8 mouse cellular contexts compared by ENCODE assay signal in the genomic region with DNA sequence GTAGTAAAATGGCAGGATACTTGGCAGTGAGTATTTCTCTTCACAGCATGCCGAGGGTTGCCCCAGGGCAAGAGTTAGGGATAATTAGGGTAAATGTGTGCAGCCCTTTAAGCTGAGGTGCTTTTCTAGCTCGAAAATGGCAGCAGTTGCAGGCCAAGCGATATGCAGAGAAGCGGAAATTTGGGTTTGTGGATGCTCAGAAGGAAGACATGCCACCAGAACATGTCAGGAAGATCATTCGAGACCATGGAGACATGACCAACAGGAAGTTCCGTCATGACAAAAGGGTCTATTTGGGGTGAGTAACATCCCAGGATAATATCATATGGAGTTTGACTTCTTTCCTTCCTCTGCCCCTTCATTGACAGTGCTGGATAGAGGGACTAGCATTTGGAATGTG. TPM values are rescaled to one million over a fixed set of nuclear protein-coding genes. Genes with fewer than 3 reads are reported as not detected.
DNase-seq lines count a peak whose midpoint lies in the region; ATAC-seq and TF ChIP-seq lines count a peak whose summit lies in the region.

No protein-coding gene starts in this region.

- no peak for DNase-seq in heart, adult 2 months
- no peak for DNase-seq in heart, postnatal 14 days
- DNase-seq in thymus, adult 2 months: no peak
- DNase-seq in thymus, adult 18-20 months: no peak
- DNase-seq in urinary bladder, postnatal 4 days (ENCODE audit: low spot score in 2 of 2): no peak
- DNase-seq in layer of hippocampus, adult 9-10 months (ENCODE audit: low spot score): no peak
- no peak for DNase-seq in gastrocnemius, postnatal 4 days (ENCODE audit: low spot score in 2 of 2)

- H3K36me3 ChIP-seq in heart, adult 2 months (ENCODE audit: control insufficient read depth, insufficient read depth, low read length): peaks cover 7% of the 10 kb centered on the region
- peaks cover 32% of the 10 kb centered on the region for H3K36me3 ChIP-seq in thymus, adult 2 months (ENCODE audit: control insufficient read depth, insufficient read depth, low read length)
- H3K36me3 ChIP-seq in liver, embryonic 12.5 days: peaks cover 45% of the 10 kb centered on the region

- intact Hi-C loops in heart, adult 2 months (cut with DNase I): loop anchor here (2.0 kb wide), 1 partner anchor 23 kb away; a partner anchor contains a TSS
- intact Hi-C loops in heart, postnatal 14 days (cut with DNase I): loop anchor here (2.0 to 10.0 kb wide), 3 partner anchors 19 to 303 kb away; a partner anchor contains a TSS

- no peak for TF ChIP-seq CTCF in heart, adult 2 months (IDR thresholded peaks at IDR 0.05)
- TF ChIP-seq CTCF in thymus, adult 2 months (IDR thresholded peaks at IDR 0.05; ENCODE audit: borderline replicate concordance, control insufficient read depth, extremely low read depth, insufficient read depth, low read length, poor library complexity): no peak

- no peak for TF ChIP-seq POLR2A in heart, adult 2 months (IDR thresholded peaks at IDR 0.05; ENCODE audit: insufficient read depth, low read depth, low read length)
- TF ChIP-seq POLR2A in thymus, adult 2 months (IDR thresholded peaks at IDR 0.05; ENCODE audit: control insufficient read depth, extremely low read depth, insufficient read depth, low read length, poor library complexity): no peak

- peaks cover 7% of the 10 kb centered on the region for H3K4me1 ChIP-seq in heart, adult 2 months (ENCODE audit: control insufficient read depth, insufficient read depth, low read length)
- H3K4me1 ChIP-seq in thymus, adult 2 months (replicated peaks; ENCODE audit: control insufficient read depth, insufficient read depth, low read length): peaks cover 6% of the 10 kb centered on the region
- H3K4me1 ChIP-seq in liver, embryonic 12.5 days: peaks cover 22% of the 10 kb centered on the region

- WGBS in heart, adult 2 months: 19% methylated on average over 6 of the region's 6 CpGs
- WGBS in thymus, adult 2 months: 24% methylated on average over 6 of the region's 6 CpGs
- WGBS in liver, embryonic 12.5 days (ENCODE audit: insufficient replicate concordance): 18% methylated on average over 6 of the region's 6 CpGs

- H3K9ac ChIP-seq in heart, adult 2 months (ENCODE audit: low read depth, low read length): peak overlapping the region; percentile 93
- H3K9ac ChIP-seq in liver, embryonic 12.5 days: peak overlapping the region; percentile 95

- no peaks in the 10 kb centered on the region for H3K9me3 ChIP-seq in liver, embryonic 12.5 days (replicated peaks)

- no peaks in the 10 kb centered on the region for H3K27me3 ChIP-seq in heart, adult 2 months (ENCODE audit: control insufficient read depth, insufficient read depth, low read length)
- H3K27me3 ChIP-seq in thymus, adult 2 months (ENCODE audit: control insufficient read depth, insufficient read depth, low read length): no peaks in the 10 kb centered on the region
- H3K27me3 ChIP-seq in liver, embryonic 12.5 days (replicated peaks): 0 out of 2 replicates have a peak, but pooled peaks cover 3% of the 10 kb centered on the region

- TF ChIP-seq EP300 in heart, adult 2 months (IDR thresholded peaks at IDR 0.05; ENCODE audit: insufficient read depth, low read depth, low read length): no peak

- H3K79me2 ChIP-seq in heart, adult 2 months (replicated peaks; ENCODE audit: control insufficient read depth, insufficient read depth, low read length): peaks cover 7% of the 10 kb centered on the region

- peak overlapping the region; percentile 95; the same call in 1 of the 2 replicates for H3K27ac ChIP-seq in heart, adult 2 months
- no peak overlapping the region for H3K27ac ChIP-seq in thymus, adult 2 months (ENCODE audit: control insufficient read depth, insufficient read depth, low read length)
- H3K27ac ChIP-seq in liver, embryonic 12.5 days: no peak overlapping the region

- H3K4me2 ChIP-seq in liver, embryonic 12.5 days: peak overlapping the region; percentile 81

- ATAC-seq in liver, embryonic 12.5 days: no peak

- peak overlapping the region; percentile 78 for H3K4me3 ChIP-seq in heart, adult 2 months
- H3K4me3 ChIP-seq in thymus, adult 2 months (ENCODE audit: control insufficient read depth, insufficient read depth, low read length): peak overlapping the region; percentile 32
- peak overlapping the region; percentile 96 for H3K4me3 ChIP-seq in liver, embryonic 12.5 days

RNA-seq across cellular contexts. Expression of a gene that starts 0.9 kb away (rescaled TPM):
- 10 to 100 TPM; 84.4 to 93.2 TPM for total RNA-seq in heart, adult 2 months (2021)
- 49.0 and 86.5 TPM in 2 replicates for polyA plus RNA-seq in heart, adult 2 months (2012; rRNA removed)
- 10 to 100 TPM; 84.8 to 93.3 TPM for total RNA-seq in heart, postnatal 14 days (2021)
- 142 and 161 TPM in 2 replicates for polyA plus RNA-seq in thymus, adult 2 months (2012; rRNA removed)
- polyA plus RNA-seq in liver, embryonic 12.5 days (2016; fragmentation: Nextera tagmentation; extraction: Ambion mirVana): 46.6 and 47.9 TPM in 2 replicates
- 10 to 100 TPM; 97.2 TPM for total RNA-seq in gastrocnemius, postnatal 4 days (2021)

RNA-seq across cellular contexts. Expression of a gene that starts 22.4 kb away (rescaled TPM):
- total RNA-seq in heart, adult 2 months (2021): 10 to 100 TPM; 40.5 to 48.8 TPM
- 39.2 and 62.0 TPM in 2 replicates for polyA plus RNA-seq in heart, adult 2 months (2012; rRNA removed)
- total RNA-seq in heart, postnatal 14 days (2021): 10 to 100 TPM; 42.2 to 44.1 TPM
- polyA plus RNA-seq in thymus, adult 2 months (2012; rRNA removed): 3.0 and 3.2 TPM in 2 replicates
- 0.89 and 1.2 TPM in 2 replicates for polyA plus RNA-seq in liver, embryonic 12.5 days (2016; fragmentation: Nextera tagmentation; extraction: Ambion mirVana)
- 10 to 100 TPM; 16.4 to 24.5 TPM for total RNA-seq in gastrocnemius, postnatal 4 days (2021)

RNA-seq across cellular contexts. Expression of a gene that starts 25.8 kb away (rescaled TPM):
- 1 to 10 TPM; 7.6 to 8.5 TPM for total RNA-seq in heart, adult 2 months (2021)
- 18.1 and 21.6 TPM in 2 replicates for polyA plus RNA-seq in heart, adult 2 months (2012; rRNA removed)
- total RNA-seq in heart, postnatal 14 days (2021): 10 to 100 TPM; 15.7 to 16.5 TPM
- 4.7 and 4.8 TPM in 2 replicates for polyA plus RNA-seq in thymus, adult 2 months (2012; rRNA removed)
- polyA plus RNA-seq in liver, embryonic 12.5 days (2016; fragmentation: Nextera tagmentation; extraction: Ambion mirVana): 5.2 TPM in 2 replicates
- total RNA-seq in gastrocnemius, postnatal 4 days (2021): 1 to 10 TPM; 7.5 to 9.0 TPM

RNA-seq across cellular contexts. Expression of a gene that starts 26.0 kb away (rescaled TPM):
- total RNA-seq in heart, adult 2 months (2021): 1 to 10 TPM; 3.7 to 4.6 TPM
- polyA plus RNA-seq in heart, adult 2 months (2012; rRNA removed): 10.3 and 14.3 TPM in 2 replicates
- total RNA-seq in heart, postnatal 14 days (2021): 10 to 100 TPM; 11.8 to 11.9 TPM
- polyA plus RNA-seq in thymus, adult 2 months (2012; rRNA removed): 13.0 and 14.4 TPM in 2 replicates
- polyA plus RNA-seq in liver, embryonic 12.5 days (2016; fragmentation: Nextera tagmentation; extraction: Ambion mirVana): 19.6 and 21.4 TPM in 2 replicates
- 10 to 100 TPM in 1 of 2 experiments, 1 to 10 TPM in 1; 9.6 to 12.6 TPM for total RNA-seq in gastrocnemius, postnatal 4 days (2021)

RNA-seq across cellular contexts. Expression of a gene that starts 33.0 kb away (rescaled TPM):
- 1 to 10 TPM; 7.0 to 8.3 TPM for total RNA-seq in heart, adult 2 months (2021)
- 6.6 and 9.6 TPM in 2 replicates for polyA plus RNA-seq in heart, adult 2 months (2012; rRNA removed)
- total RNA-seq in heart, postnatal 14 days (2021): 10 to 100 TPM in 1 of 2 experiments, 1 to 10 TPM in 1; 9.2 to 10.3 TPM
- 52.1 and 53.7 TPM in 2 replicates for polyA plus RNA-seq in thymus, adult 2 months (2012; rRNA removed)
- polyA plus RNA-seq in liver, embryonic 12.5 days (2016; fragmentation: Nextera tagmentation; extraction: Ambion mirVana): 24.8 and 25.0 TPM in 2 replicates
- 10 to 100 TPM in 1 of 2 experiments, 1 to 10 TPM in 1; 9.3 to 10.4 TPM for total RNA-seq in gastrocnemius, postnatal 4 days (2021)

Comparison
In these comparisons a context has a peak if more than half of its experiments do, and no peak if none do; other contexts are left out.
1. H3K4me3 ChIP-seq: peak in every context shown above with its lines; median percentile 96 in liver, embryonic 12.5 days; 78 in heart, adult 2 months; 32 in thymus, adult 2 months.